Mouse (Mus musculus): ENCODE measurements around the gene Wasf3. TPM values are rescaled to one million over a fixed set of nuclear protein-coding genes. Genes with fewer than 3 reads are reported as not detected.

Gene Wasf3
- 0.05 and 0.10 TPM in 2 replicates for polyA plus RNA-seq (2015; fragmentation: Nextera tagmentation; extraction: Ambion mirVana)

DNA sequence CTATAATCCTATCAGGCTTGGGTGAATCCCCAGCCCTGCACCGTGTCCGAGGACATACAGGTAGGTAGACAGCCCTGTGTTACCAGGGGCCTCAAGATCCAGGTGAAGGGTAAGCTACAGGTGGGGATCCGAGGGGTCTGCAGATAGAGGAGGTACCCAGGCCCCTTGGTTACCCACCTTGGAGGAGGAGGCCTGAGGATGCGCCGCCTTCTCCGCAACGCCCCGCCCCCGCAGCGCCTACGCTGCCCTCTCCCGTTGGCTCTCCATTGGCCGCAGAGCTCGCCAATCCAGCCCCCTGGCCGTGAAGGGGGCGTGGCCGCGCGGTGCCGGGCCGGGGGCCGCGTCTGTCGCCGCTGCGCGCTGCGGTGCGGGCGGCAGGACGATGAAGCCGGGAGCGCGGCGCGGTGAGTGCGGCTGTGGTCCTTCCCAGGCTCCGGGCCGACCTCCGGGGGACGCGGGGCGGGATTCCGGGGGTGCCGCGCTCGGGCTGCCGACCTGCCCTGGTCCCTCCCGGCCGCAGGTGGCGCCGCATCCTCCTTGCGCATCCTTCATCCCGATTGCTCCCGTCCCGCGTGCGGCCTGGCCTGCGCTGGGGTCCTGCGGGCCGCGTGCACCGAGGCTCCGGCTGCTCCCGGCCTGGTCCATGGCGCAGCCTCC, at the start of gene Wasf3:
Gene Wasf3 (plus strand): TSS at position 51 of the 657 bp plus-strand sequence.
- Histone ChIP-seq H3K4me1 (replicated peaks) (no peaks in the 10 kb centered on the region), H3K27ac (no peak within 1 kb of the TSS), H3K9me3 (replicated peaks) (no peaks in the 10 kb centered on the region), H3K9ac (no peak within 1 kb of the TSS; the same call in 1 of the 2 replicates), H3K27me3 (peaks cover 43% of the 10 kb centered on the region), H3K4me2 (peak within 1 kb of the TSS; percentile 57), H3K4me3 (replicated peaks) (peak within 1 kb of the TSS; percentile 49), H3K36me3 (no peaks in the 10 kb centered on the region)
- peak; percentile 8 for DNase-seq
- 1% methylated on average over 61 of the region's 66 CpGs for WGBS (ENCODE audit: insufficient replicate concordance)
- peak; percentile 48 for ATAC-seq (ENCODE audit: low read depth)

GRCm38 (mm10) chr5:146338064-146338463, 46.7 kb upstream of the Wasf3 start:
- Histone ChIP-seq H3K4me2 (no peak overlapping the region), H3K4me1 (replicated peaks) (peaks cover 20% of the 10 kb centered on the region), H3K27me3 (no peaks in the 10 kb centered on the region; the same call in 1 of the 2 replicates), H3K4me3 (replicated peaks) (no peak overlapping the region), H3K9me3 (replicated peaks) (no peaks in the 10 kb centered on the region), H3K36me3 (no peaks in the 10 kb centered on the region), H3K9ac (no peak overlapping the region), H3K27ac (no peak overlapping the region)
- DNase-seq: no peak
- WGBS (ENCODE audit: insufficient replicate concordance): 59% methylated on average over 9 of the region's 9 CpGs
- no peak for ATAC-seq (ENCODE audit: low read depth)

- no peak for DNase-seq
- H3K36me3 ChIP-seq: no peaks in the 10 kb centered on the region
- no peaks in the 10 kb centered on the region; the same call in 1 of the 2 replicates for H3K27me3 ChIP-seq
- peak overlapping the region; percentile 43 for H3K4me2 ChIP-seq
- peak overlapping the region; percentile 14 for H3K4me3 ChIP-seq (replicated peaks)
- WGBS (ENCODE audit: insufficient replicate concordance): 67% methylated on average over 4 of the region's 4 CpGs
- peak; percentile 81 for ATAC-seq (ENCODE audit: low read depth)
- no peaks in the 10 kb centered on the region for H3K9me3 ChIP-seq (replicated peaks)
- peaks cover 11% of the 10 kb centered on the region for H3K4me1 ChIP-seq (replicated peaks)
- H3K9ac ChIP-seq: no peak overlapping the region
- H3K27ac ChIP-seq: no peak overlapping the region; the same call in 1 of the 2 replicates
These were observed 44.7 kb upstream of the Wasf3 start for GRCm38 (mm10) chr5:146340037-146340436.

DNA sequence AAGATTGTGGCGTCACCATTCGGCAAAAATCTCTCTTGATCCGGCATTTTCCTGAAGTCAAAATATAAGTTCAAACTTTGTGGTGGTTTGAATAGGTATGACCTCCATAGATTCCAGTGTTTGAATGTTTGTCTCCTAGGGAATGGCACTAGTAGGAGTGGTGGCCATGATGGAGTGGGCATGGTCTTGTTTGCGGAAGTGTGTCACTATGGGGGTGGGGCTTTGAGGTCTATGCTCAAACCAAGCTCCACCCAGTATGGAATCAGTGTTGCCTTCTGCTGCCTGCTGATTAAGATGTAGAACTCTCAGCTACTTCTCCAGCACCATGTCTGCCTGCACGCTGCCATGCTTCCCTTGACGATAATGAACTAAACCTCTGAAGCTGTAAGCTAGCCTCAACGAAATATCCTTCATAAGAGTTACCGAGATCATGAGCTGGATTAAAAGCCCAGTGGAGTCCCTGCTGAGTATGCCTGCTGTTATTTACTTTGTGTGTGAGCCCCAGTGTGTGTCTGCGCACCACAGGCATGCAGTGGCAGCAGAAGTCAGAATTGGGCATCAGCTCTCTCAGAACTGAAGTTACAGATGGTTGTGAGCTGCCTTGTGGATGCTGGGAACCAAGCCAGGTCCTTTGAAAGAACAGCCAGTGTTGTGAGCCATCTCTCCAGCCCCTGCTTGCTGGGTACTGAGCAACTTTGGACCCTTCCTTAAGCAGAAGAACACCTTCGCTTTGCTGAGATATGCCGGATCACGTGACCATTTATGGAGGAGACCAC, 39.7 kb upstream of the Wasf3 start:
- H3K27me3 ChIP-seq: no peaks in the 10 kb centered on the region
- no peak overlapping the region for H3K4me3 ChIP-seq (replicated peaks)
- no peak for ATAC-seq (ENCODE audit: low read depth)
- 74% methylated on average over 12 of the region's 12 CpGs for WGBS (ENCODE audit: insufficient replicate concordance)
- no peak for DNase-seq
- H3K36me3 ChIP-seq: no peaks in the 10 kb centered on the region
- H3K4me1 ChIP-seq (replicated peaks): peaks cover 6% of the 10 kb centered on the region
- no peak overlapping the region for H3K27ac ChIP-seq
- no peaks in the 10 kb centered on the region for H3K9me3 ChIP-seq (replicated peaks)
- H3K9ac ChIP-seq: no peak overlapping the region
- H3K4me2 ChIP-seq: no peak overlapping the region

GRCm38 (mm10) chr5:146347081-146347480, 37.7 kb upstream of the Wasf3 start:
- Histone ChIP-seq H3K36me3 (no peaks in the 10 kb centered on the region), H3K4me2 (no peak overlapping the region), H3K9ac (no peak overlapping the region), H3K4me3 (replicated peaks) (no peak overlapping the region), H3K27ac (no peak overlapping the region), H3K27me3 (no peaks in the 10 kb centered on the region), H3K4me1 (replicated peaks) (no peaks in the 10 kb centered on the region), H3K9me3 (replicated peaks) (no peaks in the 10 kb centered on the region)
- no peak for DNase-seq
- ATAC-seq (ENCODE audit: low read depth): no peak
- WGBS (ENCODE audit: insufficient replicate concordance): 65% methylated on average over 6 of the region's 6 CpGs

- Histone ChIP-seq H3K4me1 (replicated peaks) (no peaks in the 10 kb centered on the region), H3K4me2 (no peak overlapping the region), H3K4me3 (replicated peaks) (no peak overlapping the region), H3K27ac (no peak overlapping the region), H3K36me3 (no peaks in the 10 kb centered on the region), H3K9ac (no peak overlapping the region), H3K9me3 (replicated peaks) (no peaks in the 10 kb centered on the region), H3K27me3 (no peaks in the 10 kb centered on the region)
- ATAC-seq (ENCODE audit: low read depth): no peak
- DNase-seq: no peak
- 60% methylated on average over 3 of the region's 3 CpGs for WGBS (ENCODE audit: insufficient replicate concordance)
These were observed 35.6 kb upstream of the Wasf3 start for GRCm38 (mm10) chr5:146349183-146349582.

- 68% methylated on average over 11 of the region's 11 CpGs for WGBS (ENCODE audit: insufficient replicate concordance)
- ATAC-seq (ENCODE audit: low read depth) (no peak), DNase-seq (no peak)
- Histone ChIP-seq H3K36me3 (no peaks in the 10 kb centered on the region), H3K4me1 (replicated peaks) (no peaks in the 10 kb centered on the region), H3K27me3 (no peaks in the 10 kb centered on the region), H3K9me3 (replicated peaks) (no peaks in the 10 kb centered on the region), H3K9ac (no peak overlapping the region), H3K4me2 (no peak overlapping the region), H3K27ac (no peak overlapping the region), H3K4me3 (replicated peaks) (no peak overlapping the region)
These were observed 34.0 kb upstream of the Wasf3 start for GRCm38 (mm10) chr5:146350784-146351183.

- H3K9me3 ChIP-seq (replicated peaks): no peaks in the 10 kb centered on the region
- H3K4me3 ChIP-seq (replicated peaks): no peak overlapping the region
- H3K27ac ChIP-seq: no peak overlapping the region
- 67% methylated on average over 7 of the region's 7 CpGs for WGBS (ENCODE audit: insufficient replicate concordance)
- no peaks in the 10 kb centered on the region for H3K27me3 ChIP-seq
- DNase-seq (no peak), ATAC-seq (ENCODE audit: low read depth) (no peak)
- no peak overlapping the region for H3K4me2 ChIP-seq
- no peaks in the 10 kb centered on the region for H3K36me3 ChIP-seq
- H3K4me1 ChIP-seq (replicated peaks): no peaks in the 10 kb centered on the region
- H3K9ac ChIP-seq: no peak overlapping the region
These were observed 32.8 kb upstream of the Wasf3 start for GRCm38 (mm10) chr5:146352006-146352405.

DNA sequence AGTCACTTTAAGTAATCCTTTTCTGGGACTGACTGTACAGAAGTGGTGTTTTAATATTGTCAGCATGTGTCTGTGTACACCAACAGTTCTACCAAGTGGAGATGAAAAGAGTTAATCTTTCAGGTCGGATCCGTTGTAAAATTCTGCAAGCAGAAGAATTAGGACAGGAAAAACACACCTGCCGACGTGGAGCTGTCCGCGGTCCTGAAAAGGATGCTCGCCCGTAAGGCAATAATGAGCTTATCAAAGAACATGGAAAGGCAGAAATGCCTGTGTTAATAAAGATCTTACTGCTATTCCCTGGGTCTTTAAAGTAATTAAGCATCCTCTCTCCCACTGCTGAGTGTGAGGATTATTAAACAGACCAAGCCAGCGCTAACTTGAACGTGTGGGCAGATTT, 24.4 kb upstream of the Wasf3 start:
- H3K4me3 ChIP-seq (replicated peaks): no peak overlapping the region
- H3K9me3 ChIP-seq (replicated peaks): 0 out of 2 replicates have a peak, but pooled peaks cover 3% of the 10 kb centered on the region
- H3K4me2 ChIP-seq: no peak overlapping the region
- WGBS (ENCODE audit: insufficient replicate concordance): 45% methylated on average over 10 of the region's 10 CpGs
- H3K36me3 ChIP-seq: no peaks in the 10 kb centered on the region
- DNase-seq (no peak), ATAC-seq (ENCODE audit: low read depth) (no peak)
- H3K9ac ChIP-seq: no peak overlapping the region
- H3K27me3 ChIP-seq: no peaks in the 10 kb centered on the region
- no peak overlapping the region for H3K27ac ChIP-seq
- H3K4me1 ChIP-seq (replicated peaks): no peaks in the 10 kb centered on the region

- Histone ChIP-seq H3K9me3 (replicated peaks) (0 out of 2 replicates have a peak, but pooled peaks cover 3% of the 10 kb centered on the region), H3K27ac (no peak overlapping the region), H3K27me3 (no peaks in the 10 kb centered on the region), H3K4me3 (replicated peaks) (no peak overlapping the region), H3K36me3 (no peaks in the 10 kb centered on the region), H3K9ac (no peak overlapping the region), H3K4me2 (no peak overlapping the region), H3K4me1 (replicated peaks) (no peaks in the 10 kb centered on the region)
- ATAC-seq (ENCODE audit: low read depth) (no peak), DNase-seq (no peak)
- 68% methylated on average over 9 of the region's 9 CpGs for WGBS (ENCODE audit: insufficient replicate concordance)
These were observed 22.1 kb upstream of the Wasf3 start for GRCm38 (mm10) chr5:146362711-146363110.

DNA sequence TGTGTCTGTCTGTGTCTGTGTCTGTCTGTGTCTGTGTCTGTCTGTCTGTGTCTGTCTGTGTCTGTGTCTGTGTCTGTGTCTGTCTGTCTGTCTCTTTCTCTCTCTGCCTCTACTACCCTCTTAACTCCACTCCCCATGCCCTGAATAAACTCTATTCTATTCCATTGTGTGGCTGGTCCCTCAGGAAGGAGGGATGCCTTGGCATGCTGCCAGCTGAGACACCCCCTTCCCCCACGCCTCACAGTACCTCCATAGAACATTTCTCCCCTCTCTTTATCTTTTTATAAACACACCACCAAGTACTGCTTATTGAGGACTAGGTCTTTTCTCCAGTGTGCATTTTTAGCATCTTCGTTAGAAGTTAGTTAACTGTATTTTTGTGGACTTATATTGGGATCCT, 16.4 kb upstream of the Wasf3 start:
- Histone ChIP-seq H3K9ac (no peak overlapping the region), H3K4me3 (replicated peaks) (no peak overlapping the region), H3K27ac (no peak overlapping the region), H3K9me3 (replicated peaks) (0 out of 2 replicates have a peak, but pooled peaks cover 3% of the 10 kb centered on the region), H3K4me2 (no peak overlapping the region), H3K4me1 (replicated peaks) (no peaks in the 10 kb centered on the region), H3K36me3 (no peaks in the 10 kb centered on the region), H3K27me3 (no peaks in the 10 kb centered on the region)
- WGBS (ENCODE audit: insufficient replicate concordance): 50% methylated on average over 2 of the region's 2 CpGs
- DNase-seq (no peak), ATAC-seq (ENCODE audit: low read depth) (no peak)
